Mouse (Mus musculus) liver, embryonic 11.5 days (tissue): ENCODE results near the gene Gm1113. TPM values are rescaled to one million over a fixed set of nuclear protein-coding genes. Genes with fewer than 3 reads are reported as not detected.

Experiments used
- ATAC-seq: fragments of 200-750 bp; cut with Nextera tagmentation; replicated peaks from 2 replicates; pipeline ENCODE4 v1.8.0; 2017; ENCODE audit warnings: moderate number of reproducible peaks, mild to moderate bottlenecking, moderate TSS enrichment, moderate library complexity; ENCODE audit not compliant: low FRiP score
- DNase-seq: peaks from one replicate; pipeline ENCODE4 v3.0.0-alpha.2; 2017; ENCODE audit warnings: low spot score
- H3K27ac ChIP-seq: fragments of 300-500 bp; sonication (generic); 2 replicates; pipeline ENCODE4 v1.5.1; 2014; ENCODE audit warnings: mild to moderate bottlenecking, low read depth, low read length, control low read depth
- H3K27me3 ChIP-seq: fragments of 300-500 bp; sonication (generic); replicated peaks from 2 replicates; pipeline ENCODE4 v1.6.1; 2014; ENCODE audit warnings: low read length, mixed read lengths; ENCODE audit not compliant: control insufficient read depth, insufficient read depth
- H3K36me3 ChIP-seq: fragments of 300-500 bp; sonication (generic); 2 replicates; pipeline ENCODE4 v1.6.1; 2014; ENCODE audit warnings: mild to moderate bottlenecking, low read length, moderate library complexity, mixed read lengths; ENCODE audit not compliant: control insufficient read depth, insufficient read depth
- H3K4me1 ChIP-seq: fragments of 300-500 bp; sonication (generic); replicated peaks from 2 replicates; pipeline ENCODE4 v1.6.1; 2014; ENCODE audit warnings: low read length, mixed read lengths; ENCODE audit not compliant: control insufficient read depth, insufficient read depth
- H3K4me2 ChIP-seq: fragments of 300-500 bp; sonication (generic); 2 replicates; pipeline ENCODE4 v1.6.1; 2014; ENCODE audit warnings: mild to moderate bottlenecking, control low read depth, moderate library complexity
- H3K4me3 ChIP-seq: fragments of 300-500 bp; sonication (generic); 2 replicates; pipeline ENCODE4 v1.5.1; 2014; ENCODE audit warnings: low read depth, low read length, control low read depth
- H3K9ac ChIP-seq: fragments of 300-500 bp; sonication (generic); 2 replicates; pipeline ENCODE4 v1.6.1; 2014; ENCODE audit warnings: low read depth, low read length, control low read depth
- H3K9me3 ChIP-seq: fragments of 300-500 bp; sonication (generic); 2 replicates; pipeline ENCODE4 v1.6.1; 2016; ENCODE audit warnings: low read length, inconsistent platforms, mixed read lengths; ENCODE audit not compliant: control insufficient read depth
- WGBS: fragments of 180-500 bp; shearing (Covaris S2); extraction: QIAGEN DNeasy Blood & Tissue Kit; methylation state at CpG from one replicate; pipeline ENCODE4 v1.1.7; 2014; 5-methylcytosine and 5-hydroxymethylcytosine counted together
- polyA plus RNA-seq: library from polyadenylated mRNA; unstranded; fragments of >200 nt; fragmentation: Nextera tagmentation; extraction: Ambion mirVana; gene quantifications from 2 replicates; pipeline ENCODE4 v1.2.1, GENCODE M21; 2014

The Gm1113 gene
- polyA plus RNA-seq, 1 experiment from 2014 or later: not detected

- Histone ChIP-seq H3K36me3 (no peaks in the 10 kb centered on the region), H3K4me2 (no peak overlapping the region), H3K9me3 (no peaks in the 10 kb centered on the region), H3K4me3 (no peak overlapping the region), H3K9ac (no peak overlapping the region), H3K27me3 (no peaks in the 10 kb centered on the region), H3K27ac (no peak overlapping the region), H3K4me1 (no peaks in the 10 kb centered on the region)
- ATAC-seq (no peak), DNase-seq (no peak)
- 61% methylated on average over 6 of the region's 6 CpGs for WGBS
These were observed 2.7 kb upstream of the Gm1113 start for GRCm38 (mm10) chr9:35520631-35521348.

- WGBS: 82% methylated on average over 16 of the region's 16 CpGs
These were observed 1.4 kb downstream of the Gm1113 start for GRCm38 (mm10) chr9:35516711-35517110.

GRCm38 (mm10) chr9:35516182-35516581 is 1.9 kb downstream of the Gm1113 start:
- 64% methylated on average over 5 of the region's 5 CpGs for WGBS
- DNase-seq (no peak), ATAC-seq (no peak)
- Histone ChIP-seq H3K27me3 (no peaks in the 10 kb centered on the region), H3K4me2 (no peak overlapping the region), H3K4me3 (no peak overlapping the region), H3K36me3 (no peaks in the 10 kb centered on the region), H3K27ac (no peak overlapping the region), H3K9me3 (no peaks in the 10 kb centered on the region), H3K9ac (no peak overlapping the region), H3K4me1 (no peaks in the 10 kb centered on the region)

More at GRCm38 (mm10) chr9:35516711-35517110, 1.4 kb downstream of the Gm1113 start:
- ATAC-seq: no peak
- Histone ChIP-seq H3K4me3 (no peak overlapping the region), H3K27ac (no peak overlapping the region), H3K9me3 (no peaks in the 10 kb centered on the region), H3K36me3 (no peaks in the 10 kb centered on the region), H3K4me1 (no peaks in the 10 kb centered on the region), H3K9ac (no peak overlapping the region), H3K27me3 (no peaks in the 10 kb centered on the region), H3K4me2 (no peak overlapping the region)
- no peak for DNase-seq

GRCm38 (mm10) chr9:35513900-35514299 is 4.2 kb downstream of the Gm1113 start:
- no peaks in the 10 kb centered on the region for H3K9me3 ChIP-seq
- DNase-seq (no peak), ATAC-seq (no peak)
- H3K4me2 ChIP-seq: no peak overlapping the region
- H3K36me3 ChIP-seq: no peaks in the 10 kb centered on the region
- H3K4me1 ChIP-seq: no peaks in the 10 kb centered on the region
- no peaks in the 10 kb centered on the region for H3K27me3 ChIP-seq
- H3K27ac ChIP-seq: no peak overlapping the region
- WGBS: 81% methylated on average over 4 of the region's 4 CpGs
- H3K9ac ChIP-seq: no peak overlapping the region
- no peak overlapping the region for H3K4me3 ChIP-seq

- no peak overlapping the region for H3K27ac ChIP-seq
- H3K36me3 ChIP-seq: no peaks in the 10 kb centered on the region
- H3K27me3 ChIP-seq: no peaks in the 10 kb centered on the region
- no peaks in the 10 kb centered on the region for H3K9me3 ChIP-seq
- H3K4me2 ChIP-seq: no peak overlapping the region
- H3K4me3 ChIP-seq: no peak overlapping the region
- ATAC-seq (no peak), DNase-seq (no peak)
- 66% methylated on average over 8 of the region's 8 CpGs for WGBS
- no peak overlapping the region for H3K9ac ChIP-seq
- no peaks in the 10 kb centered on the region for H3K4me1 ChIP-seq
These were observed 9.8 kb downstream of the Gm1113 start for GRCm38 (mm10) chr9:35508234-35508633.

GRCm38 (mm10) chr9:35502361-35503000 is 15.6 kb downstream of the Gm1113 start:
- H3K4me2 ChIP-seq: no peak overlapping the region
- no peak overlapping the region for H3K4me3 ChIP-seq
- no peak for ATAC-seq
- WGBS: 78% methylated on average over 10 of the region's 10 CpGs
- H3K9ac ChIP-seq: no peak overlapping the region
- H3K27ac ChIP-seq: no peak overlapping the region
- H3K36me3 ChIP-seq: no peaks in the 10 kb centered on the region
- no peaks in the 10 kb centered on the region for H3K4me1 ChIP-seq
- H3K9me3 ChIP-seq: no peaks in the 10 kb centered on the region
- no peak for DNase-seq
- H3K27me3 ChIP-seq: no peaks in the 10 kb centered on the region

- WGBS: 82% methylated on average over 6 of the region's 6 CpGs
These were observed 18.1 kb downstream of the Gm1113 start for GRCm38 (mm10) chr9:35499946-35500345.

GRCm38 (mm10) chr9:35495471-35495870 is 22.6 kb downstream of the Gm1113 start:
- H3K27ac ChIP-seq: no peak overlapping the region
- H3K36me3 ChIP-seq: no peaks in the 10 kb centered on the region
- H3K4me2 ChIP-seq: no peak overlapping the region
- no peak for ATAC-seq
- no peaks in the 10 kb centered on the region for H3K4me1 ChIP-seq
- WGBS: 43% methylated on average over 3 of the region's 3 CpGs
- no peak overlapping the region for H3K9ac ChIP-seq
- no peak for DNase-seq
- no peaks in the 10 kb centered on the region for H3K27me3 ChIP-seq
- H3K4me3 ChIP-seq: no peak overlapping the region
- H3K9me3 ChIP-seq: no peaks in the 10 kb centered on the region

More at GRCm38 (mm10) chr9:35499946-35500345, 18.1 kb downstream of the Gm1113 start:
- H3K9ac ChIP-seq: no peak overlapping the region
- no peak overlapping the region for H3K4me2 ChIP-seq
- no peak overlapping the region for H3K4me3 ChIP-seq
- H3K9me3 ChIP-seq: no peaks in the 10 kb centered on the region
- DNase-seq (no peak), ATAC-seq (no peak)
- no peak overlapping the region for H3K27ac ChIP-seq
- H3K36me3 ChIP-seq: no peaks in the 10 kb centered on the region
- H3K27me3 ChIP-seq: no peaks in the 10 kb centered on the region
- H3K4me1 ChIP-seq: no peaks in the 10 kb centered on the region

GRCm38 (mm10) chr9:35494937-35495336 is 23.1 kb downstream of the Gm1113 start:
- DNase-seq (no peak), ATAC-seq (no peak)
- H3K4me3 ChIP-seq: no peak overlapping the region
- H3K4me2 ChIP-seq: no peak overlapping the region
- no peaks in the 10 kb centered on the region for H3K27me3 ChIP-seq
- H3K27ac ChIP-seq: no peak overlapping the region
- H3K36me3 ChIP-seq: no peaks in the 10 kb centered on the region
- 55% methylated on average over 4 of the region's 4 CpGs for WGBS
- H3K9ac ChIP-seq: no peak overlapping the region
- H3K4me1 ChIP-seq: no peaks in the 10 kb centered on the region
- no peaks in the 10 kb centered on the region for H3K9me3 ChIP-seq
